Mouse (Mus musculus) myocyte (in vitro differentiated cells): ENCODE results near the gene Chd2.

Experiments used
- CEBPB ChIP-seq: IDR thresholded peaks from 2 replicates; pipeline ENCODE4 v1.6.1; 2011; ENCODE audit warnings: mild to moderate bottlenecking, moderate library complexity; ENCODE audit not compliant: poor library complexity, insufficient read depth, severe bottlenecking
- E2F4 ChIP-seq: IDR thresholded peaks from one replicate; pipeline ENCODE4 v1.6.1; 2011; ENCODE audit warnings: mild to moderate bottlenecking, control low read depth, moderate library complexity; ENCODE audit not compliant: insufficient read depth
- MAX ChIP-seq: IDR thresholded peaks from one replicate; pipeline ENCODE4 v1.6.1; 2011; ENCODE audit warnings: low read depth, mild to moderate bottlenecking, control low read depth
- MYOD1 ChIP-seq, 3 experiments: IDR thresholded peaks; one replicate each; pipeline ENCODE4 v1.6.1; 2011; ENCODE audit warnings: control low read depth in 2 of 3, low read depth in 2 of 3, mild to moderate bottlenecking in 2 of 3, moderate library complexity in 1 of 3; ENCODE audit not compliant: insufficient read length in 2 of 3, control insufficient read depth in 1 of 3
- MYOG ChIP-seq, 3 experiments: IDR thresholded peaks; one replicate each; pipeline ENCODE4 v1.6.1; 2011; ENCODE audit warnings: control low read depth in 2 of 3, low read depth in 2 of 3, mild to moderate bottlenecking in 2 of 3; ENCODE audit not compliant: insufficient read length in 2 of 3, control insufficient read depth in 1 of 3, insufficient read depth in 1 of 3
- POLR2A ChIP-seq: IDR thresholded peaks from one replicate; pipeline ENCODE4 v1.6.1; 2011; ENCODE audit warnings: low read depth, mild to moderate bottlenecking, control low read depth, moderate library complexity; ENCODE audit not compliant: insufficient read length
- POLR2AphosphoS2 ChIP-seq: IDR thresholded peaks from one replicate; pipeline ENCODE4 v1.6.1; 2011; ENCODE audit warnings: low read depth, control low read depth; ENCODE audit not compliant: insufficient read length
- REST ChIP-seq: IDR thresholded peaks from one replicate; pipeline ENCODE4 v1.6.1; 2011; ENCODE audit warnings: mild to moderate bottlenecking, control low read depth, moderate library complexity; ENCODE audit not compliant: insufficient read depth, insufficient read length
- SRF ChIP-seq: IDR thresholded peaks from one replicate; pipeline ENCODE4 v1.6.1; 2011; ENCODE audit warnings: low read depth; ENCODE audit not compliant: control insufficient read depth, insufficient read length
- TCF12 ChIP-seq: IDR thresholded peaks from one replicate; pipeline ENCODE4 v1.6.1; 2011; ENCODE audit warnings: mild to moderate bottlenecking, control low read depth; ENCODE audit not compliant: poor library complexity, insufficient read depth, severe bottlenecking
- TCF3 ChIP-seq: IDR thresholded peaks from one replicate; pipeline ENCODE4 v1.6.1; 2011; ENCODE audit warnings: low read depth, control low read depth; ENCODE audit not compliant: insufficient read length
- USF1 ChIP-seq: IDR thresholded peaks from one replicate; pipeline ENCODE4 v1.6.1; 2011; ENCODE audit warnings: low read depth, mild to moderate bottlenecking, control low read depth, moderate library complexity

GRCm38 (mm10) chr7:73545004-73545403 is 3.4 kb upstream of the Chd2 start:
- TF ChIP-seq TCF12 (no peak), POLR2AphosphoS2 (no peak), POLR2A (no peak), MYOG (IDR thresholded peaks at IDR 0.05; ENCODE audit: control insufficient read depth in 1 of 3, insufficient read depth in 1 of 3, insufficient read length in 2 of 3, low read depth in 2 of 3) (no peak), USF1 (no peak), MAX (no peak), SRF (no peak), REST (no peak), MYOD1 (IDR thresholded peaks at IDR 0.05; ENCODE audit: control insufficient read depth in 1 of 3, insufficient read length in 2 of 3, low read depth in 2 of 3) (no peak), E2F4 (no peak), CEBPB (no peak), TCF3 (no peak)
